Mouse (Mus musculus) heart, embryonic 14.5 days (tissue): ENCODE data around the gene Ncdn. TPM values are rescaled to one million over a fixed set of nuclear protein-coding genes. Genes with fewer than 3 reads are reported as not detected.

ENCODE experiments used
- ATAC-seq: fragments of 200-750 bp; cut with Nextera tagmentation; 2 replicates; pipeline ENCODE4 v1.8.0; 2017; ENCODE audit warnings: low read depth, moderate TSS enrichment; ENCODE audit not compliant: insufficient number of reproducible peaks, insufficient read depth, low FRiP score
- H3K27ac ChIP-seq, 2 experiments: fragments of 200-500 bp in 1 of 2; fragments of 300-500 bp in 1 of 2; sonication (generic) in 1 of 2; replicated peaks in 1 of 2; 2 replicates each; pipeline ENCODE4 v1.5.1; 2012 to 2014; ENCODE audit warnings: low read depth in 2 of 2, low read length in 2 of 2, control low read depth in 1 of 2, mild to moderate bottlenecking in 1 of 2, mixed read lengths in 1 of 2; ENCODE audit not compliant: control insufficient read depth in 1 of 2, insufficient read depth in 1 of 2
- H3K27me3 ChIP-seq: fragments of 300-500 bp; sonication (generic); 2 replicates; pipeline ENCODE4 v1.6.1; 2014; ENCODE audit warnings: mild to moderate bottlenecking, low read length, control low read depth; ENCODE audit not compliant: control insufficient read depth, insufficient read depth
- H3K36me3 ChIP-seq: fragments of 300-500 bp; sonication (generic); 2 replicates; pipeline ENCODE4 v1.6.1; 2014; ENCODE audit warnings: mild to moderate bottlenecking, control low read depth, low read length, mixed read lengths; ENCODE audit not compliant: control insufficient read depth, insufficient read depth
- H3K4me1 ChIP-seq, 2 experiments: fragments of 200-500 bp in 1 of 2; fragments of 300-500 bp in 1 of 2; sonication (generic) in 1 of 2; 2 replicates each; pipeline ENCODE4 v1.6.1; 2012 to 2014; ENCODE audit warnings: low read length in 2 of 2, control low read depth in 1 of 2, mixed read lengths in 1 of 2; ENCODE audit not compliant: control insufficient read depth in 2 of 2, insufficient read depth in 2 of 2
- H3K4me2 ChIP-seq: fragments of 300-500 bp; sonication (generic); 2 replicates; pipeline ENCODE4 v1.6.1; 2014; ENCODE audit warnings: mild to moderate bottlenecking, low read length
- H3K4me3 ChIP-seq, 2 experiments: fragments of 200-500 bp in 1 of 2; fragments of 300-500 bp in 1 of 2; sonication (generic) in 1 of 2; 2 replicates each; pipeline ENCODE4 v1.5.1; 2012 to 2014; ENCODE audit warnings: low read length in 2 of 2, mild to moderate bottlenecking in 2 of 2, control low read depth in 1 of 2, low read depth in 1 of 2, moderate library complexity in 1 of 2; ENCODE audit not compliant: control insufficient read depth in 1 of 2, insufficient read depth in 1 of 2
- H3K9ac ChIP-seq: fragments of 300-500 bp; sonication (generic); 2 replicates; pipeline ENCODE4 v1.6.1; 2014; ENCODE audit warnings: mild to moderate bottlenecking, low read length
- H3K9me3 ChIP-seq: fragments of 300-500 bp; sonication (generic); 2 replicates; pipeline ENCODE4 v1.6.1; 2016; ENCODE audit warnings: low read length, control low read depth; ENCODE audit not compliant: control insufficient read depth
- WGBS: fragments of 180-500 bp; shearing (Covaris S2); extraction: QIAGEN DNeasy Blood & Tissue Kit; methylation state at CpG from one replicate; pipeline ENCODE4 v1.1.7; 2014; 5-methylcytosine and 5-hydroxymethylcytosine counted together
- polyA plus RNA-seq: library from polyadenylated mRNA; unstranded; fragments of >200 nt; fragmentation: Nextera tagmentation; extraction: Ambion mirVana; gene quantifications from 2 replicates; pipeline ENCODE4 v1.2.1, GENCODE M21; 2014

Ncdn gene
- polyA plus RNA-seq, 1 experiment from 2014 or later = 20.2 TPM

DNA sequence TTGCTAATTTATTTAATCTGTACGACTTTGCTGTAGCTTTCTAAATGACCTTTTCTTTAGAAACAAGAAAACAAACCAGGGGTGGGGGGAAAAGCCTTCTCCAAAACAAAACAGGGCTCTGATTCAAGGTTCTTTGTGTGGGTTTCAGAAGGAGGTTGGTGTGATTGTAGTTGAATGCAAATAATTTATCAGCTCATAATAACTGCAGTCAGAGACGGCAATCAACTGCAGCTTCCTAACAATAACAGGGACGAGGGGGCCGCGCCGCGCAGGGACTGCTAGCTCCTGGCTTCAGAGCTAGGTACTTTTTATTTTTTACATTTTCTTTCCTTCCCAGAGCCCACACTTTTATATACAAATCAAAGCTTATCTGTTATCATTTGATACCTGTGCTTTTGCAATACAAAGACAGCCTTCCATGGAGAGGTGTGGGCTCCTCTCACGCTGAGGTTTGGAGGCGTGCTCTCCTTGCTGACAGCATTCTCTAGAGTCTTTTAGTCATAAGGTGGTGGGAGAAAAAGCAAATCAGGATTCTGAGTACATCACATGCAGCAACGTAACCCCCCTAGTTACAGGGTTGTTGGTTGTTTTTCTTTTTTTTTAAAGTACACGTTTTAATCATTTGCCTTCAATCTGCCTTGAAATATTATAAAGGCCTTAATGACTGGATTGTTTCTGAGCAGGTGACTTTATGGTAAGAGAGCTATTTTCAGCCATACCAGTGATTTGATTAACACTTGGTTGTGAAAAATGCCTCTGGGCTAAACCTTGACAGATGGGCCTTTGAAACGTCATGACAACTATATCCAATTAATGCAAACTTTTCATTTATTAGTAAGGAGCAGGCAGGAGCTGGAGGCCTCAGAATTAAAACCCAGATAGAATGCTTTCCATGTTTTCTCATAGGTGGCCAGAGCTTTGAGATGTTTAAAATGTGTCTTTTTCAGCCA lies 26.9 kb upstream of the Ncdn start:
- H3K27me3 ChIP-seq = no peaks in the 10 kb centered on the region
- no peak overlapping the region for H3K4me2 ChIP-seq
- no peak overlapping the region for H3K4me3 ChIP-seq
- H3K9me3 ChIP-seq = no peaks in the 10 kb centered on the region
- H3K4me1 ChIP-seq = peaks cover 0 to 21% of the 10 kb centered on the region in 2 experiments; a peak in 3 of 4 replicates
- no peak overlapping the region for H3K27ac ChIP-seq
- H3K9ac ChIP-seq = peak overlapping the region; percentile 12
- no peak for ATAC-seq
- 61% methylated on average over 12 of the region's 12 CpGs for WGBS
- H3K36me3 ChIP-seq = no peaks in the 10 kb centered on the region

- WGBS = 30% methylated on average over 8 of the region's 8 CpGs
- 0 out of 4 replicates have a peak overlapping the region, but pooled peaks of 1 of the 2 experiments have one; percentile 8 for H3K27ac ChIP-seq
- H3K36me3 ChIP-seq = no peaks in the 10 kb centered on the region
- H3K27me3 ChIP-seq = no peaks in the 10 kb centered on the region
- peak overlapping the region; percentile 32; the same call in 1 of the 2 replicates for H3K9ac ChIP-seq
- H3K4me1 ChIP-seq = peaks cover 0 to 21% of the 10 kb centered on the region in 2 experiments; a peak in 3 of 4 replicates
- no peak for ATAC-seq
- no peak overlapping the region for H3K4me3 ChIP-seq
- peak overlapping the region; percentile 37 for H3K4me2 ChIP-seq
- no peaks in the 10 kb centered on the region for H3K9me3 ChIP-seq
Observed at GRCm38 (mm10) chr4:126779148-126779581, 25.9 kb upstream of the Ncdn start.

DNA sequence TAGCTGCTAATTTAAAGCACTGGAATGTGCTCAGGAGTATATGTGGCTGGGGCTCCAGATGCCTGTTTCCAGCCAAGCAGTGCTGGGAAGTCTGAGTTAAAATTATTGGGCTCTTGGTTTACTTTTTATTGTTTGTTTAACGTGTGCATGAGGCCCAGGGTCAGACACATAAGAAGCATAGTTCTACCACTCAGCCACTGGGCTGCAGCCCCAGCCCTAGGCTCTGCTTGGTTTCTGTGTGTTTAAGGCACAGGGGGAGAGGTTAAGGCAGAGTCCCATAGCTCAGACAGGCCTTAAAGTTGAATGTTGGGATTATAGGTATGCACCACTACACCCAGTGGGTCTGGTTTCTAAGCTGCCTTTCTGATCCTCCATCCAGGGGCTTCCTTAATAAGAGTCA lies 21.9 kb upstream of the Ncdn start:
- 87% methylated on average over 1 of the region's 1 CpGs for WGBS
- H3K36me3 ChIP-seq = peaks cover 7% of the 10 kb centered on the region
- H3K9me3 ChIP-seq = no peaks in the 10 kb centered on the region
- H3K27ac ChIP-seq = no peak overlapping the region
- no peak for ATAC-seq
- peaks cover 0 to 16% of the 10 kb centered on the region in 2 experiments; a peak in 3 of 4 replicates for H3K4me1 ChIP-seq
- no peak overlapping the region for H3K4me2 ChIP-seq
- H3K9ac ChIP-seq = no peak overlapping the region
- H3K4me3 ChIP-seq = no peak overlapping the region
- no peaks in the 10 kb centered on the region for H3K27me3 ChIP-seq

DNA sequence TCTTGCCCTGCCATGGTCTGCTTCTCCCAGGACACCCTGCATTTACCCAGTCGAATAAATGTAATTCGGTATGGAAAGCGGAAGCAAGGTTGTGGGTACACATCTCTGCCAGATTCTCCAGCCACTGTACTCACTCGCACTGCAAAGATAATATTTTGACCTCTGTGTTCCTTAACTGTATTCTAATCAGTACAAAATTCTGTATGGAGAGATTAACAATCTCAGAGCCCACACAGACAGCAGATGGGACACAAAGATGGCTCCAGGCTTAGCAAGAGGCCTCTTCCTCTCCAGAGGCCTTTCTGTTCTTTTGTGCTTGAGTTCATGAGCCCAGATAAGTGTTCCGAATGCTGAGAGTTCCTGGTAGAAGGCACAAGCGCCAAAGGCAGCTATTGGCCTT lies 20.6 kb upstream of the Ncdn start:
- no peak for ATAC-seq
- no peak overlapping the region for H3K9ac ChIP-seq
- H3K27me3 ChIP-seq = no peaks in the 10 kb centered on the region
- WGBS = 84% methylated on average over 6 of the region's 6 CpGs
- no peak overlapping the region for H3K4me3 ChIP-seq
- no peak overlapping the region for H3K27ac ChIP-seq
- no peaks in the 10 kb centered on the region for H3K9me3 ChIP-seq
- H3K36me3 ChIP-seq = peaks cover 7% of the 10 kb centered on the region
- H3K4me1 ChIP-seq = peaks cover 0 to 4% of the 10 kb centered on the region in 2 experiments; a peak in 3 of 4 replicates
- no peak overlapping the region for H3K4me2 ChIP-seq

DNA sequence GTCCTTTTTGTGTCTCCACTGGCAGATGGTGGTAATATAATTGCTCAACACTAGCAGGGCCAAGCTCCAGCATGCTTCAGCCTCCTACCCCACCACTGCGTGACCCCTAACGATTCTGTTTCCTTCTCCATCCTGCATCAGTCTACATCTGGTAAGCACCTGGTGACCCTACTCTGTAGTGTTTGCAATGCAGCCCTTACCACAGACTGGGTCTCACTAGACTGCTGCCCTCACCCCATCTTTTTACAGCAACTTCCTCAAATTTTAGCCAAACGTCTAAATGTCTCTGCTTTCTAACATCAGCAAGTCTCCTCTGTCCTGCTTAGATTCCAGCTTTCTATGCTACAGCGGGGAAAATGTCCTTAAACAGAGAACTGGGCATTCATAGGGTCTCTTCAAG lies 17.6 kb upstream of the Ncdn start:
- Histone ChIP-seq H3K9me3 (no peaks in the 10 kb centered on the region), H3K4me1 (no peaks in the 10 kb centered on the region), H3K36me3 (peaks cover 7% of the 10 kb centered on the region), H3K9ac (no peak overlapping the region), H3K4me3 (no peak overlapping the region), H3K27ac (no peak overlapping the region), H3K27me3 (no peaks in the 10 kb centered on the region), H3K4me2 (no peak overlapping the region)
- no peak for ATAC-seq
- WGBS = 90% methylated on average over 4 of the region's 4 CpGs

DNA sequence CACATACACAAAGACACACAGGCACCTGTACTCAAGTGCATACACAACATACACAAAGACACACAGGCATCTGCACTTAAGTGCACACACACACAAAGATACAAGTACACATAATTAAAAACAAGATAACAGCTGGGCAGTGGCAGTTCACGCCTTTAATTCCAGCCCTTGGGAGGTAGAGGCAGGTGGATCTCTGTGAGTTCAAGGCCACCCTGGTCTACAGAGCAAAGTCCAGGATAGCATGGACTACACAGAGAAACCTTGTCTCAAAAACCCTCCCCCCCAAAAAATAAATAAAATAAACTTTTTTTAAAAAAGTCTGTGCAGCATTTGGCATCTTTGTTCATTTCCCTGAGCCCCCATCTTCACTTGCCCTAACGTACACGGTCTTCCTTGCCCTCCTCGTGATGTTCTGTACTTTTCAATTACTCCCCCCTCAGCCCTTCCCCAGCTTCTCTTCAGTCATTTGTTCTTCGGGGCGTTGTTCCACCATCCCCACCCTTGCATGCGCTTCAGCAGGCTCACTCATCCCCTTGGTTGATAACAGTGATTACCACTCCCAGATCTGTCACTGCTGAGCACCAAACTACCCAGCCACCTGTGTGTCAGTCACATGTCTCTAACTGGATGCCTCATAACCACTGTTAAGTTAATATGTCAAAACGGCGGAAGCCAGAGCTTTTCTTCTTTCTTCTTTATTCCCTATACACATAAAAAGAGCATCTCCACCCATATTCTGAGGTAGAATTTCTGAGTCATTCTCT lies 16.7 kb upstream of the Ncdn start:
- Histone ChIP-seq H3K9ac (no peak overlapping the region), H3K27me3 (no peaks in the 10 kb centered on the region), H3K36me3 (peaks cover 7% of the 10 kb centered on the region), H3K4me1 (no peaks in the 10 kb centered on the region), H3K4me2 (no peak overlapping the region), H3K9me3 (no peaks in the 10 kb centered on the region), H3K27ac (no peak overlapping the region), H3K4me3 (no peak overlapping the region)
- 79% methylated on average over 9 of the region's 9 CpGs for WGBS
- ATAC-seq = no peak

DNA sequence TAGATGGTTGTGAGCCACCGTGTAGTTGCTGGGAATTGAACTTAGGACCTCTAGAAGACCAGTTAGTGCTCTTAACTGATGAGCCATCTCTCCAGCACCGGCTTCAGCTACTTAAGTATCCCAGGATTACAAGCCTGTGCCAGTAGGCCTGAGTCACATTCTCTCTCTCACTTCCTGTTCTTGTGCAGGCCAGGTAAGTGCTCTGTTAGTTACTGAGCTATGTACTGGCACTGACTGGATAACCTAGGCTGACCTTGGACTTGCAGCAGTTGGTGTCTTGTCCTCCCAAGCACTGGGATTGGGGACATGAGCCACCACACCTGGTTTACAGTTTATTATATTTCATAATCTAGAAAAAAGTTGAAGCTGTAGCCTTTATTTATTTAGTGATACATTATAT lies 10.2 kb upstream of the Ncdn start:
- Histone ChIP-seq H3K36me3 (peaks cover 35% of the 10 kb centered on the region), H3K9me3 (no peaks in the 10 kb centered on the region), H3K27me3 (no peaks in the 10 kb centered on the region), H3K4me3 (no peak overlapping the region), H3K9ac (no peak overlapping the region), H3K27ac (no peak overlapping the region), H3K4me2 (no peak overlapping the region), H3K4me1 (no peaks in the 10 kb centered on the region)
- WGBS = 65% methylated on average over 2 of the region's 2 CpGs
- ATAC-seq = no peak
